Mouse (Mus musculus): Measurements from ENCODE around the gene Ghrl. TPM values are rescaled to one million over a fixed set of nuclear protein-coding genes. Genes with fewer than 3 reads are reported as not detected.

Ghrl gene
- polyA plus RNA-seq, 1 experiment: not detected

DNA sequence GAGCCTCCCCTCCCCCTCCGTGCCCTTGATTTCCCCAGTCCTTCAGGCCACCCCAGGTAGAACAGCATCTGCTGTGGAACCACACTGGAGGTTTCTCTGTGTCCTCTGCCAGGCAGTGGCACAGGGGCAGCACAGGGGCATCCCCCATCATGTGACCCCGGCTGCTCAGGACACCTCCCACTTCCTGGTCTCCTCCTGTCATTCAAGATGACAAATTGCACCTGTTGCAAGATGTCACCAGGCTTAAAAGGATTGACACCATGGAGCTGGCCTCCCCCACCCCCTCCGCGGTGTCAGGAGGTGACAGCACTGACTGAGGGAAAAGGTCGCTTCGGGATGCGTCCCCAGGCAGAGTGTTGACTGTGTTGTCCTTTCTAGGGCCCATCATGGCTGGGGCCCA lies 49.9 kb downstream of the Ghrl start:
- 63% methylated on average over 7 of the region's 7 CpGs for WGBS
- no peak overlapping the region for H3K4me3 ChIP-seq (ENCODE audit: extremely low read depth, insufficient read depth, insufficient read length)
- H3K36me3 ChIP-seq (ENCODE audit: control insufficient read depth, insufficient read depth, low read length): peaks cover 16% of the 10 kb centered on the region
- peak in 1 of 2 experiments; percentile 70 for DNase-seq (ENCODE audit: low read depth in 1 of 2, low spot score in 2 of 2)
- peaks cover 32% of the 10 kb centered on the region; the same call in 1 of the 2 replicates for H3K4me1 ChIP-seq (ENCODE audit: control insufficient read depth, insufficient read depth, insufficient read length)
- no peaks in the 10 kb centered on the region for H3K27me3 ChIP-seq (ENCODE audit: control insufficient read depth, insufficient read depth, low read length)
- H3K27ac ChIP-seq (ENCODE audit: insufficient read depth, low read length): peak overlapping the region; percentile 78
- TF ChIP-seq POLR2A (IDR thresholded peaks at IDR 0.05; ENCODE audit: low read depth, low read length) (no peak), CTCF (IDR thresholded peaks at IDR 0.05; ENCODE audit: extremely low read depth, insufficient read depth, insufficient read length, insufficient replicate concordance) (no peak)

DNA sequence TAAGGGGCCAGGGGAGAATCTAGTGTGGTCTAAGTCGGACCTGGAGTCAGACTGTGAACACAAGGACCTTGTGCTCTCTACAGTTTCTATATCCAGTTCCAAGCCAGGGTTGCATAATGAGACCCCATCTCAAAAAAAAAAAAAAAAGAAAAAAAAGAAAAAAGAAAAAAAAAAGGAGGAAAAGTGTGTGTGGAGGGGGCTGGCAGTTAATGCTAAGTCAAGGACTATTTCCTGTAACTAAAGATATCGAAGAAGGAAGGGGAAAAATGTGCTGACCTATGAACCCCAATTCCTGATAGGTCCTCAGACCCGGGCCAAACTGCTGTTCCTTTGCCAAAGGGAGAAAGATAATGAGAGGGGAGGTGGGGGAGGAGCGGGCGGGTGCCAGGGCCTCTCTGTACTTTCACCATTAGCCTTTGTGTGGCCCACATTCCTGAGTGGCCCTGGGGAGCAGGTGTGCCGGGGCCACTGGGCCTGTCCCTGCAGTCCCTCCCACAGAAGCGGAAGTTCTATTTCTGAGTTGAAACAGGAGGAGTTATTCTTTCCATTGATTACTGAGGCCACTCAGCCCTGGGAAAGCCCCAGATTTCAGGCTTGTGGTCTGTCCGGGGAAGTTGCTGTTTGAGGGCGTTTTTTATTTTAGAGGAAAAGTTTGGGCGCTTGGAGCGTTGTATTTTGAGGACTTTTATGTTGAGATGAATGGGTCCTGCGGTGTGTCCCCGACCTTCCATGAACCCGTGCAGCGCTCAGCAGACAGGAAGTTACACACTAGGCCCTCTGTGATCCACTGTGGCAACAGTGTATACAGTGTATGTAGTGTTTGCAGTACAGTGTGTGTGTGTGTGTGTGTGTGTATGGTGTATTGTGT lies 51.2 kb downstream of the Ghrl start:
- DNase-seq (ENCODE audit: low read depth in 1 of 2, low spot score in 2 of 2): peak; percentile 53 to 68

DNA sequence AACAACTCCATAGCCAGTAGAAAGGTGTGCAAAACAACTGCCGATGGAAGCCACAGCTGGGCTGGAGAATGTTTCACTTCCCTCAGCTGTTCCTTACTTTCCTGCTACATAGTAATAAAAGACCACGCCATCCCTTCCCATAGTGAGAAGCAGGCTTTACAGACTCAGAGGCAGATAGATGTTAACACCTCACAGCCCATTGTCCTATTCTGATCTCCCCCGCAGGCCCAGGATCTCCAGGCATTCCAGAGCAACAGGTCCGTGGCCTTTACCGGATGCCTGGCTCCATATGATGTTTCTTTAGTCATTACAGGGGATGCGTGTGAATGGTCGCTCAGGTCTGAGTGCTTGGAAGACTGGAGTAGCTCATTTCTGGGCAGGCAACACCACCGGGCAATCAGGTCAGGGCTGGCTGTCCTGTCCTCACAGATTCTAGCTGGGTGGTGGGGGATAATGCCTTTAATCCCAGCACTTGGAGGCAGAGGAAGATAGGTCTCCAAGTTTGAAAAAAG lies 52.0 kb downstream of the Ghrl start:
- peak overlapping the region; percentile 27 for H3K27ac ChIP-seq (ENCODE audit: insufficient read depth, low read length)
- TF ChIP-seq POLR2A (IDR thresholded peaks at IDR 0.05; ENCODE audit: low read depth, low read length) (no peak), CTCF (IDR thresholded peaks at IDR 0.05; ENCODE audit: extremely low read depth, insufficient read depth, insufficient read length, insufficient replicate concordance) (no peak)

More for the DNA sequence above, 51.2 kb downstream of the Ghrl start:
- Histone ChIP-seq H3K27me3 (ENCODE audit: control insufficient read depth, insufficient read depth, low read length) (no peaks in the 10 kb centered on the region), H3K4me1 (ENCODE audit: control insufficient read depth, insufficient read depth, insufficient read length) (peaks cover 44% of the 10 kb centered on the region), H3K27ac (ENCODE audit: insufficient read depth, low read length) (peak overlapping the region; percentile 78), H3K4me3 (ENCODE audit: extremely low read depth, insufficient read depth, insufficient read length) (no peak overlapping the region), H3K36me3 (ENCODE audit: control insufficient read depth, insufficient read depth, low read length) (peaks cover 15% of the 10 kb centered on the region)
- no peak for TF ChIP-seq POLR2A (IDR thresholded peaks at IDR 0.05; ENCODE audit: low read depth, low read length)
- no peak for TF ChIP-seq CTCF (IDR thresholded peaks at IDR 0.05; ENCODE audit: extremely low read depth, insufficient read depth, insufficient read length, insufficient replicate concordance)
- 7% methylated on average over 15 of the region's 15 CpGs for WGBS

More for the DNA sequence above, 52.0 kb downstream of the Ghrl start:
- Histone ChIP-seq H3K4me1 (ENCODE audit: control insufficient read depth, insufficient read depth, insufficient read length) (peaks cover 48% of the 10 kb centered on the region), H3K27me3 (ENCODE audit: control insufficient read depth, insufficient read depth, low read length) (no peaks in the 10 kb centered on the region), H3K4me3 (ENCODE audit: extremely low read depth, insufficient read depth, insufficient read length) (no peak overlapping the region), H3K36me3 (ENCODE audit: control insufficient read depth, insufficient read depth, low read length) (peaks cover 11% of the 10 kb centered on the region)
- no peak for DNase-seq (ENCODE audit: low read depth in 1 of 2, low spot score in 2 of 2)
- WGBS: 84% methylated on average over 8 of the region's 8 CpGs

Other genes with a start within 250 kb of the Ghrl start
- 10.9 and 12.4 TPM in 2 replicates for gene Il17rc, start 248.5 kb downstream of the Ghrl start, polyA plus RNA-seq (2012; rRNA removed)
- 7.8 and 8.4 TPM in 2 replicates for gene Creld1, start 236.6 kb downstream of the Ghrl start, polyA plus RNA-seq (2012; rRNA removed)
- gene Prrt3, start 217.9 kb downstream of the Ghrl start, polyA plus RNA-seq (2012; rRNA removed): 0.04 TPM in 2 replicates
- 18.2 and 20.0 TPM in 2 replicates for gene Emc3, start 188.2 kb downstream of the Ghrl start, polyA plus RNA-seq (2012; rRNA removed)
- 2.3 and 2.8 TPM in 2 replicates for gene Fancd2, start 188.2 kb downstream of the Ghrl start, polyA plus RNA-seq (2012; rRNA removed)
- not detected in 2 replicates for gene Fancd2os, start 119.2 kb downstream of the Ghrl start, polyA plus RNA-seq (2012; rRNA removed)
- gene Brk1, start 115.1 kb downstream of the Ghrl start, polyA plus RNA-seq (2012; rRNA removed): 97.5 and 107 TPM in 2 replicates
- 18.7 and 19.3 TPM in 2 replicates for gene Vhl, start 95.9 kb downstream of the Ghrl start, polyA plus RNA-seq (2012; rRNA removed)
- gene Irak2, start 81.4 kb downstream of the Ghrl start, polyA plus RNA-seq (2012; rRNA removed): 42.4 and 56.2 TPM in 2 replicates
- gene Tatdn2, start 22.8 kb downstream of the Ghrl start, polyA plus RNA-seq (2012; rRNA removed): 24.3 and 27.4 TPM in 2 replicates
- gene Sec13, start 20.9 kb upstream of the Ghrl start, polyA plus RNA-seq (2012; rRNA removed): 80.0 and 81.8 TPM in 2 replicates